Mouse (Mus musculus) lung, adult 2 months (tissue): ENCODE measurements around the gene Sox5. TPM values are rescaled to one million over a fixed set of nuclear protein-coding genes. Genes with fewer than 3 reads are reported as not detected.

Source experiments
- DNase-seq: peaks from one replicate; pipeline ENCODE4 v3.0.0; 2022
- H3K4me1 ChIP-seq: fragments of 200-500 bp; 2 replicates; pipeline ENCODE4 v1.6.1; 2011; ENCODE audit warnings: low read length; ENCODE audit not compliant: control insufficient read depth, insufficient read depth
- H3K4me3 ChIP-seq: fragments of 200-500 bp; replicated peaks from 2 replicates; pipeline ENCODE3; 2011; ENCODE audit warnings: low read depth, mild to moderate bottlenecking, control low read depth, low read length; ENCODE audit errors: extremely low read depth
- CTCF ChIP-seq: fragments of 200-500 bp; IDR thresholded peaks from 2 replicates; pipeline ENCODE4 v1.5.1; 2011; ENCODE audit warnings: mild to moderate bottlenecking, low read length, control low read depth; ENCODE audit not compliant: insufficient read depth
- POLR2A ChIP-seq: fragments of 200-500 bp; IDR thresholded peaks from 2 replicates; pipeline ENCODE4 v1.6.1; 2011; ENCODE audit warnings: low read depth, mild to moderate bottlenecking, control low read depth, low read length, borderline replicate concordance; ENCODE audit errors: extremely low read depth
- WGBS: fragments of 180-500 bp; shearing (Covaris S2); methylation state at CpG from one replicate; pipeline ENCODE4 v1.1.7; 2018; 5-methylcytosine and 5-hydroxymethylcytosine counted together
- polyA plus RNA-seq: library from polyadenylated mRNA; depleted of rRNA; stranded (reverse); fragments of >200 nt; gene quantifications from 2 replicates; pipeline ENCODE4 v1.2.3, GENCODE M21; 2012

Gene Sox5
- polyA plus RNA-seq, 1 experiment: 8.6 TPM

DNA sequence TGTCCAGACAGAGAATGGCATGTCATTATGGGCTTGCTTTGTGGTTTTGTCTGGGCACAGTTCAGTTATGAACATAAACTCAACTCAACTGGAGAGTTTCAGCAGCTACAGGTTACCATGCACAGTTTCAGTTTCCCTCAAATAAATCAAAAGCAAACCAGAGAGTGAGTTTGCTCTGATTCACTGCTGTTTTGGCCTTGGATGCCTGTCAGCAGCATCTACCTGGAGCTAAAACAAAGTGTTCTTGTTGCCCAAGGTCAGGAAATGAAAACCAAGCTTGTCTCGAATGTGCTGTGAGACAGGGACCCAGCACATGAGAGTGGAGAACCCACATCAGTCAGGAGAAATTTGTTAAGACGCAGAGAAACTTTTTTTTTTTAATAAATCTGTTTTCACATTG lies 951.6 kb downstream of the Sox5 start:
- DNase-seq: no peak
- TF ChIP-seq POLR2A (no peak), CTCF (no peak)
- Histone ChIP-seq H3K4me3 (no peak overlapping the region), H3K4me1 (no peaks in the 10 kb centered on the region)
- WGBS: 65% methylated on average over 2 of the region's 2 CpGs

- WGBS: 48% methylated on average over 5 of the region's 5 CpGs
- Histone ChIP-seq H3K4me3 (no peak overlapping the region), H3K4me1 (no peaks in the 10 kb centered on the region)
- no peak for DNase-seq
- no peak for TF ChIP-seq POLR2A
- TF ChIP-seq CTCF: no peak
These were observed 955.0 kb downstream of the Sox5 start for GRCm38 (mm10) chr6:143826786-143827185.

DNA sequence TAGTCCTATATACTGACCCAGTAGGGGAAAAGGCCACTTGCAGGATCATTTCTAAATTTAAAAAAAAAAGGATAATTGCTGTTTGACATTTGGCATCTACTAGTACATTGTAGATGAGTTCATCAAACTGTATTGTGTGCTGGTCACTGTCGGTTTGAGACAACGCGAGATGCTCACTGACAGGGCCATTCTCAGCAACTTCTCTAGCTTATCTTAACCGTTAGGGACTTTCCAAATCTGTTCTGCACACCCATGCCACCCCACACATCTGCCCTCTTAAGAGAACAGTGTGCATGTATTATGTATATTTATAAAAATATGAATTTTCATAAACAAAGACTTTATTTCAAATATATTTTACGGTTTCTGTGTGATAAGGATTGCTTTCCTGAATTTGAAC lies 955.8 kb downstream of the Sox5 start:
- 89% methylated on average over 5 of the region's 5 CpGs for WGBS
- H3K4me3 ChIP-seq: no peak overlapping the region
- H3K4me1 ChIP-seq: no peaks in the 10 kb centered on the region
- TF ChIP-seq POLR2A (no peak), CTCF (no peak)
- DNase-seq: no peak

GRCm38 (mm10) chr6:143825086-143825485 lies 956.7 kb downstream of the Sox5 start:
- 86% methylated on average over 6 of the region's 6 CpGs for WGBS
- DNase-seq: no peak

GRCm38 (mm10) chr6:143788446-143788845 lies 993.3 kb downstream of the Sox5 start:
- Histone ChIP-seq H3K4me3 (no peak overlapping the region), H3K4me1 (no peaks in the 10 kb centered on the region)
- TF ChIP-seq POLR2A (no peak), CTCF (no peak)
- WGBS: 83% methylated on average over 2 of the region's 2 CpGs
- no peak for DNase-seq

More at GRCm38 (mm10) chr6:143825086-143825485, 956.7 kb downstream of the Sox5 start:
- no peak overlapping the region for H3K4me3 ChIP-seq
- H3K4me1 ChIP-seq: no peaks in the 10 kb centered on the region
- TF ChIP-seq POLR2A (no peak), CTCF (no peak)

- Histone ChIP-seq H3K4me1 (no peaks in the 10 kb centered on the region), H3K4me3 (no peak overlapping the region)
- TF ChIP-seq CTCF: no peak
- no peak for TF ChIP-seq POLR2A
- 67% methylated on average over 5 of the region's 5 CpGs for WGBS
- no peak for DNase-seq
These were observed 994.4 kb downstream of the Sox5 start for GRCm38 (mm10) chr6:143787360-143787759.

GRCm38 (mm10) chr6:143785685-143786084 lies 996.1 kb downstream of the Sox5 start:
- no peak for DNase-seq
- Histone ChIP-seq H3K4me1 (no peaks in the 10 kb centered on the region), H3K4me3 (no peak overlapping the region)
- no peak for TF ChIP-seq CTCF
- no peak for TF ChIP-seq POLR2A
- 58% methylated on average over 4 of the region's 4 CpGs for WGBS
